Mouse (Mus musculus): ENCODE results near the gene Kpnb1.

Gene Kpnb1

GRCm38 (mm10) chr11:97187764-97188642 lies at the start of gene Kpnb1:
Kpnb1 (minus strand) TSS chr11:97187881.
- peak; percentile 99 for DNase-seq

DNA sequence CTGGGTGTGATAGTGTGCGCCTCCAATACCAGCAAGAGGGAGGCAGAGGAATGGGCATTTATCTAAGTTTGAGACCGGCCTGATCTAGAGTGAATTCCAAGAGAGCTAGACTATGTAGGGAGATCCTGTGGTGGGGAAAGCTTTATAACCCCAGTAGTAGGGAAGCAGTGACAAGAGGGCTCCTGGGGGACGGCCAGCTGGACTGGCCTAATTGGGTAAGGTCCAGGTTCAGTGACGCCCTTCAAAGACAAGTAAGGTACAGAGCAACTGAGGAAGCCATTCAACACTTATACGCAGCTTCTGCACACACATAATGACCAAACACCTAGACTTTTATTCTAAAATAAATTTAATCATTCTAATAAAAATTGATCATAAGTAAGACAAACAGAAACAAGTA lies 44.8 kb upstream of the Kpnb1 start:
- DNase-seq: peak; percentile 49

- DNase-seq: no peak
Observed at GRCm38 (mm10) chr11:97229396-97229795, 41.7 kb upstream of the Kpnb1 start.

- no peak for DNase-seq
Observed at GRCm38 (mm10) chr11:97228985-97229384, 41.3 kb upstream of the Kpnb1 start.

DNA sequence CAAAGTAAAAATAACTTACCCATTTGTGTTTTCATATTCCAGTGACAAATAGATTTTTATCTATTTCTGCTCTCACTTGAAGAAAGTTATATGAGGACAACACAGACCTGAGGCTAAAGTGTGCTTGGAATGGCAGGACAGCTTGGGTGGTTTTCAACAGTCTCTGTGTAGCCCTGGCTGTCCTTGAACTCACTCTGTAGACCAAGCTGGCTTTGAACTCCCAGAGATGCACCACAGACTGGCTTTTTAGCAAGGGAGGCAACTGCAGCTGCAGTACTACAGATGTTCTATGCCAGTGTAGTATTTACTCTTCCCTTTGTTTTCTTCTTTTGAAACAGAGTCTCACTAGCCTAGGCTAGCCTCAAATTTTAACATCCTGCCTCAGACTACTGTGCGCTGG lies 38.5 kb upstream of the Kpnb1 start:
- DNase-seq: no peak

DNA sequence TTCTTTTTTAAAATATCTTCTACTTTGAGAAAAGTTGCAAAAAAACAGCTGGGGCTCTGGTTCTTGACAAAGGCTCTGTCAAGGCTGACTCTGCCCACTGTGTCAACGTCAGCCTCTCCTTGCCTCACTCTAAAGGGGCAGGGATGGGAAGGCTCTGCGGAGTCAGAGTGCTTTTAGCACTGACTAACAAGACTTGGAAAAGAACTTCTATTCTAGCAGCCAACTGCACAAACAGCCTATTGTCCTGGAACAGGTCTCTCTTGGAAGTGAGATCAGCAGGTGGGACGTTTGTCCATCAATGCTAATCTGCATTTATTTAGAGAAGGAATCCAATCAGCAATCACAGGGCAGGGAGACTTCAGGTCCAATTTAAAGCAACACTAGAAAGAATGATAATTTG lies 35.8 kb upstream of the Kpnb1 start:
- no peak for DNase-seq

- DNase-seq: no peak
Observed at GRCm38 (mm10) chr11:97221611-97222010, 33.9 kb upstream of the Kpnb1 start.

GRCm38 (mm10) chr11:97220211-97220610 lies 32.5 kb upstream of the Kpnb1 start:
- DNase-seq: no peak

- no peak for DNase-seq
Observed at GRCm38 (mm10) chr11:97214411-97214810, 26.7 kb upstream of the Kpnb1 start.

DNA sequence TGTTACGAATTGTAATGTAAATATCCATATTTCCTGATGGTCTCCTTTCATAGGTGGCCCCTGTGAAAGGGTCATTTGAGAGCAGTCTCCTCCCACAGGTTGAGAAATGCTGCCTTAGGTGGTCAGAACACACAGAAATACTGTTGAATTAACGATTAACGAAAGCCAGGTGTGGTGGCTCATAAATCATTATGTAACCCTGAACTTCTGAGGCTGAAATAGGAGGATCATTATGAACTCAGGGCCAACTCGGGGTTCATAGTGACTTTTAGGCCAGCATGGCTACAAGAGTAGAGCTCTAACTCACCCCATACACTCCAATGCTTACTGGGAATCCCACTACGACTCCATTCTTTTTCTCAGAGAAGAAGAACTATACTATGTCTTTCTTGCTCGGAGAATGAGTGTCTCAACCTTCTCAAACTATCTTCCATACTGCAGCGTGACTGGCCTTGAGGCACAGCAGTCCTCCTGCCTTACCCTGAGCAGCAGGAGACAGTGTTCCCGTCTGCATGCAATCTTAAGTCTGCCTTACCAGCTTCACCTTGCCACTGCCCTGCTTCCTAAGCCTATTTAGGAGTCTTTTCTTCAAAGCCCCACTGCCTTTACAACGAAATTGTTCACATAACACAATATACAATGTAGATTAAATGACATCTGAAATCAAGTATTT lies 23.2 kb upstream of the Kpnb1 start:
- no peak for DNase-seq

- DNase-seq: no peak
Observed at GRCm38 (mm10) chr11:97207011-97207422, 19.3 kb upstream of the Kpnb1 start.

DNA sequence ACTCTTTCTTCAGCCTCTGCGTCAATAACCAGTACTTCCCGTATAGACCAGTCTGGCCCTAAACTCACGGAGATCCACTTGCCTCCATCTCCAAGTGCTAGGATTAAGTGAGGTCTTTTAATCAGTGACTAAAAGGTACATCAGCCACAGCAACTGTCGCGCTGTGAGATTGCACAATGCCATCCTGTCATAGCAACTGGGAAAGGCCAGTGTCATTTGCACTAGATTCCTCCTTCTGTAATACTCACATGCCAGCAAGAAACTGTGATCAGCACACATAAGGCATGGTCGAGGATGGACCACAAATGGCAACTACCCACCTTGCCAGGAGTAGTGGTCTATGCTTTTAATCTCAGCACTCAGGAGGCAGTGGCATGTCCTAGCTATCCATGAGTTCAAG lies 11.8 kb upstream of the Kpnb1 start:
- no peak for DNase-seq

DNA sequence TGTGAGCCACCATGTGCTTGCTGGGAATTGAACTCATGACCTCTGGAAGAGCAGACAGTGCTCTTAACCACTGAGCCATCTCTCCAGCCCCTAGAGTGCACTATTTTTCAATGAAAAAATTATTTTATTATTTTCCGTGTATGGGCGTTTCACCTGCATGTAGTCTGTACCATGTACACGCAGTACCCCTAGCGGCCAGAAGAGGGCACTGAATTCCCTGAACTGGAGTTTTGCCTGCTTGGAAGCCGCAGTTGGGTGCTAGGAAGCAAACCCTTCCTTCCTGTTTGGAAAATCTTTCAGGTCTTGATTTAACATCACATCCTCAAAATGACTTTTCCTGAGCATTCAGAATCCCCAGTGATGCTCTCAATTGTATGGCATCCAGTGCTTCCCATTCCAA lies 10.9 kb upstream of the Kpnb1 start:
- DNase-seq: peak; percentile 26

- no peak for DNase-seq
Observed at GRCm38 (mm10) chr11:97197021-97197420, 9.3 kb upstream of the Kpnb1 start.

DNA sequence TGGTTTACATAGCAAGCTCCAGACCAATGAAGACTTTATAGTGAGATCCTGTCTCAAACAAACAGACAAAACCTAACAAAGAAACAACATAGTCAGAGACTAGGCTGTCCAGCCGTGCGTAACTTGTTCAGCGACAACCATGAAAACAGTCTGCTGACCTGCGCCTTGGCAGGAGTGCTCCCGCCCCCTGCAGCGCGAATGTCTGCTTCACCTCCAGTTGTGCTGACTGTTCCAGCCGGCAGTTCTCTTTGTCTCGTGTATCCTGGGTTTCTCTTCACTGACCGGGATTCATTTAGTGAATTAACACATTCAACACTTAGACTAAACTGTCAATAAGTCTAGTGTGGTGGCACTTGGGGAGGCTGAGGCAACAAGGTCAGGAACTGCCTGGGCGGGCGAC lies 8.9 kb upstream of the Kpnb1 start:
- no peak for DNase-seq

- DNase-seq: no peak
Observed at GRCm38 (mm10) chr11:97192621-97192951, 4.9 kb upstream of the Kpnb1 start.

DNA sequence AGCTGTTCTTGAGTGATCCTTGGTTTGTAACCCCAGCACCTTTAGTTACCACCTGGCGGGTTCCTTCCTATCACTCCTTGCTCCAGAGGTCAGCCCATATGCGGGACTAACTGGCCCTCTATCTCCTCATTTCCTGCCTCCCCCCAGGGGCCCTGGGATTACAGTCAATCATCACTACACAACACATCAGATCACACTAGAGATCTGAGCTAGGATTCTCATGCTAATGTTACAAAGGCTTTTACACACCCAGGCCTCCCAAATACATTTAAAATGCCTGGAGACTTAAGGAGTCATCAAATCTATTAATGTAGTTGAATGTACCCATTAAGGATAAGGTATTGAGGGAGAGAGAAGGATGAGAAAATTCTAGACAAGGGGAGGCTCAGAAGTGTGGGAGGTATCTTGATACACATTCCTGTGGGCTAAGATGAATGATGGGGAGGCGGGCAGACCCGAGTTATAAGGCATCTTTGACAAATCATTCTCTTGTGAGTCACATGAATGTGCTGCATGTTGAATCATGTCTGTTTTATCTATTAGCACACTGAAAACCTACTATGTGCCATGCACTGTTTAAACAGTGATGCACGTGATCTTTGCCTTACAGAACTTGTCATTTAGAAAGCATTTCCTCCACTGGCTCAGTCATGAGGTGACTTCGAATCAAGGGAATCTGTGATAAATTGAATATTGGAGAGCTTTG lies 4.4 kb upstream of the Kpnb1 start:
- DNase-seq: no peak

DNA sequence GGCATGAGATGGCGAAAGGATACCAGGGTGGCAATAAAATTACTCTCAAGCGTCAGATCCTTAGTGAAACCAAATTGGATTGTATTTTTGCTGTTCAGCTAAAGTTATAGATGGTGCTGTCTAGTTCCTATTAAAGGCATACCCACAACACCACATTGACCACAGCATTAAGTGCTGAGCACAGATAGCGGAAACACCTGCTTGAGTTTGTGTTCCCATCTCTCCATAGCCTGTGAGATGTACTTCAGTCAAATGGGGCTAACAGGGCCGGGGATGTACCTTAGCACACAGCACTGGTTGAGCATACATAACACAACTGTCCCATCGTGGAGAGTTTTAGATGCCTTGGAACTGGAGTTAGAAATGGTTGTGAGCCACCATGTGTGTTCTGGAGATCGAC lies 3.3 kb upstream of the Kpnb1 start:
- no peak for DNase-seq

DNA sequence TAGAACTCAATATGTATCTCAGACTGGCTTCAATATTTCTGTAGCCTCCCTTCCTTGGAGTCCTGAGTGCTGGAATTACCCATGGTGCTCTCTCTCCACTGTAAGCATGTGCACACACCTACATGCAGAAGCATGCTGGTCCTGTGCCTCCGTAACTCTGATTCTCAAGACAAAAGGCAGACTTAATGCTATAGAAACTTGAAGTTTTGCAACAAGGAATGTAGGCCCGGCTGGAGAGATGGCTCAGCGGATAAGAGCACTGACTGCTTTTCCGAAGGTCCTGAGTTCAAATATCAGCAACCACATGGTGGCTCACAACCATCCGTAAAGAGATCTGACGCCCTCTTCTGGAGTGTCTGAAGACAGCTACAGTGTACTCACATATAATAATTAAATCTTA lies 2.0 kb upstream of the Kpnb1 start:
- DNase-seq: peak; percentile 24

DNA sequence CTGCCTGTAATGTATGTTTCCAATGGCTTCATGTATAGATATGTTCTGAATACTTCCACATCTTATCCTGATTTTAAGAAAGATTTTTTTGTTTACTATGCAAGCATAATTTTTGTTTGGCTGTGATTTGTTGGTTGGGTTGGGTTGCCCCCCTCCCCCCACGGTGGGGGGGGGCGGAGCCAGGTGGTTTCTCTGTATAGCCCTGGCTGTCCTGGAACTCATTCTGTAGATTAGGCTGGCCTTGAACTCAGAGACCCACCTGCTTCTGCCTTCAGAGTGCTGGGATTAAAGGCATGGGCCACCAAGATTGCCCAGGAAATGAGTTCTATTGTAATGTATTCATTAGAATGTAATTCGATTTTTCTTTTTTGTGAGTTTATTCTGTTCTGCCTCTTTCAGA lies 1.6 kb upstream of the Kpnb1 start:
- DNase-seq: peak; percentile 42

DNA sequence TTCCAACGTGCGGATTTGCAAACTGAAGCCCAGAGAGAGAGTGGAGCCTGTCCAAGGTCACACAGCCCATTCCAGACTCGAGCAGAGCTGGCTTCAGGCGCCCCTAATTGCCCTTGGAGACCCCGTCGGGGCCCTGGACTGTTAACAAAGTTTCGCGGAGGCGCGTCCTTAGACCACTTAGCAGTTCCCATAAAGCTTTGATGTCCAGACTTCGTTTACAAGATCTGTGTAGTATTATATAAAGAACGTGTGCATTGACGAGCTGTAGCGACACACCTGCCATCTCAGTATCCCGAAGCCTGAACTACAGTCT lies 918 bp upstream of the Kpnb1 start:
- DNase-seq: no peak

DNA sequence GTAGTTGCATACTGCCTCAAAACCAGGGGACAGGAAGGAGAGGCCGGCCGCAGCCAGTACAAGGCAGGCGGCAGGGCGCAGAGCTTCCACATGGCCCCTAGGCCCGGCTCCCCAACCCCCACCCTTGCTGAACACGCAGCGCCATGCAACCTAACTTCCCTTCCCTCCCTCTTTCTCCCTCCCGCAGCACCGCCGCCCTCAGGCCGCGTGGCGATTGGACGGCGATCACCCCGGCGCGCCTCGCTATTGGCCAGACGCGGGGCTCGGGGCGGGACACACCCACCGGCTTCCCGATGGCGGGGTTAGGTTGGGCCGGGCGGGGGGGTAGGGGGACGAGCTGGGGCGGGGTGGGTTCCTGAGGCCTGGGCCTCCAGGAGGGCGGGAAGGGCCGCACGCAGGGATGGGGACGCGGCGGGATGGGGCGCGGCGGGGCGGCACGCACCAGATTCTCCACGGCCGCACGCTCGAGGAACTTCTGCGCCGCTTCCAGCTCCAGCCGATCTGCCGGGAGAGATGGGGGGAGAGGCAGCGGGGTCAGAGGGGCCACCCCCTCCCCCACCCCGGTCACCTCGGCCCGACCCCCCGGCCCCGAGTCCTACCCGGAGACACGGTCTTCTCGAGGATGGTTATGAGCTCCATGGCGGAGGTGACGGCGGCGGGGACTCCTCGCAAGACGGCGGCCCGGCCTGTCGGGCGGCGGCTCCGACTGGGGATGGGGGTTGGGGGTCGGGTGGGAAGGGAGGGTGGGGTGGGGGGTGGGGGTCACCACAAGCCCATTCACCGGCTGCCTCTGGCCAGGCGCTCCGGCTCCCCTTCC lies 526 bp downstream of the Kpnb1 start:
- peak; percentile 97 for DNase-seq
